Mouse (Mus musculus) cerebellum, adult 2 months (tissue): Measurements from ENCODE around the gene Tmem253. TPM values are rescaled to one million over a fixed set of nuclear protein-coding genes. Genes with fewer than 3 reads are reported as not detected.
A peak's percentile ranks its signal among the peaks of the same experiment; 100 is the strongest.

ENCODE experiments used
- DNase-seq, 2 experiments: peaks; one replicate each; pipeline ENCODE4 v3.0.0; 2021
- H3K27ac ChIP-seq: fragments of 200-500 bp; 2 replicates; pipeline ENCODE4 v1.5.1; 2012; ENCODE audit warnings: low read length, control low read depth, inconsistent platforms; ENCODE audit not compliant: insufficient read depth
- H3K27me3 ChIP-seq: fragments of 200-500 bp; 2 replicates; pipeline ENCODE4 v1.6.1; 2012; ENCODE audit warnings: inconsistent platforms, mild to moderate bottlenecking, low read length, moderate library complexity; ENCODE audit not compliant: control insufficient read depth, insufficient read depth
- H3K4me1 ChIP-seq: fragments of 200-500 bp; 2 replicates; pipeline ENCODE4 v1.6.1; 2011; ENCODE audit warnings: low read length; ENCODE audit not compliant: control insufficient read depth, insufficient read depth
- H3K4me3 ChIP-seq: fragments of 200-500 bp; replicated peaks from 2 replicates; pipeline ENCODE3; 2011; ENCODE audit warnings: mild to moderate bottlenecking, low read depth, low read length, control low read depth; ENCODE audit not compliant: insufficient read depth
- CTCF ChIP-seq: fragments of 200-500 bp; IDR thresholded peaks from 2 replicates; pipeline ENCODE4 v1.5.1; 2011; ENCODE audit warnings: low read depth, mild to moderate bottlenecking, control low read depth, low read length, moderate library complexity, borderline replicate concordance; ENCODE audit not compliant: insufficient read depth
- POLR2A ChIP-seq: fragments of 200-500 bp; IDR thresholded peaks from 2 replicates; pipeline ENCODE4 v1.6.1; 2011; ENCODE audit warnings: low read length, control low read depth, borderline replicate concordance; ENCODE audit not compliant: insufficient read depth
- WGBS: fragments of 180-500 bp; shearing (Covaris S2); methylation state at CpG from one replicate; pipeline ENCODE4 v1.1.7; 2018; 5-methylcytosine and 5-hydroxymethylcytosine counted together
- polyA plus RNA-seq: library from polyadenylated mRNA; depleted of rRNA; stranded (reverse); fragments of >200 nt; gene quantifications from 2 replicates; pipeline ENCODE4 v1.2.3, GENCODE M21; 2012

Gene Tmem253
- polyA plus RNA-seq, 1 experiment = 2.4 TPM

GRCm38 (mm10) chr14:52014271-52014760 is 1.1 kb upstream of the Tmem253 start:
- Histone ChIP-seq H3K4me3 (peak overlapping the region; percentile 93), H3K27me3 (no peaks in the 10 kb centered on the region), H3K27ac (no peak overlapping the region), H3K4me1 (peaks cover 38% of the 10 kb centered on the region)
- TF ChIP-seq POLR2A (no peak), CTCF (no peak)
- 2% methylated on average over 27 of the region's 80 CpGs for WGBS
- no peak for DNase-seq

DNA sequence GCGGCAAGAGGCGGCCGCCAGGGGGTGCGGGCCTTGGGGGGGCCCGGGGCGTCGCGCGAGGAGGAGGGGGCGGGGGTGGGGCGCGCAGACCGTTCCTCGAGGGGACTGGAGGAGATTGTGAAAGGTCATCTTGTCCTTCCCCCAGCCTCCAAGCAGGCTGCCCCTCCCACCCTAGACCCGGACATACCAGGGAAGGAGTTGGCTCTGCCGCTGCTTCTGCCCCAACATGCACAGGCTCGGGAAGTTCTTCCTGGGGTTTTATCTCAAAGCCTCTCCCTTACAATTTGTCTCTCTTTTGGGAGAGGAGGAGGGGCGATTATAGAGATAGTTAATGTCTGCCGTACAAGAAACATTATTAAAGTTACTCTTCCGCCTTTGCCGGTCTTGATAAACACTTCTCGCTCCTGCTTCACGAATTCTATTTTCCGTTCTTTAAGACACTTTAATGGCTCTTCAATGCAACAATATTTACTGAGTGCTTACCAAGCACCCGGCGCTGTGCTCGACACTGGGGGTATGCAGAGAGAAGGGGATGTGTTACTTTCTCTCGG is 622 bp upstream of the Tmem253 start:
- TF ChIP-seq POLR2A (peak; percentile 62; the same call in 1 of the 2 replicates), CTCF (no peak)
- Histone ChIP-seq H3K27me3 (no peaks in the 10 kb centered on the region), H3K4me3 (peak overlapping the region; percentile 93), H3K27ac (peak overlapping the region; percentile 98), H3K4me1 (peaks cover 36% of the 10 kb centered on the region)
- WGBS = under 1% methylated on average over 15 of the region's 28 CpGs
- peak; percentile 70 to 73 for DNase-seq

DNA sequence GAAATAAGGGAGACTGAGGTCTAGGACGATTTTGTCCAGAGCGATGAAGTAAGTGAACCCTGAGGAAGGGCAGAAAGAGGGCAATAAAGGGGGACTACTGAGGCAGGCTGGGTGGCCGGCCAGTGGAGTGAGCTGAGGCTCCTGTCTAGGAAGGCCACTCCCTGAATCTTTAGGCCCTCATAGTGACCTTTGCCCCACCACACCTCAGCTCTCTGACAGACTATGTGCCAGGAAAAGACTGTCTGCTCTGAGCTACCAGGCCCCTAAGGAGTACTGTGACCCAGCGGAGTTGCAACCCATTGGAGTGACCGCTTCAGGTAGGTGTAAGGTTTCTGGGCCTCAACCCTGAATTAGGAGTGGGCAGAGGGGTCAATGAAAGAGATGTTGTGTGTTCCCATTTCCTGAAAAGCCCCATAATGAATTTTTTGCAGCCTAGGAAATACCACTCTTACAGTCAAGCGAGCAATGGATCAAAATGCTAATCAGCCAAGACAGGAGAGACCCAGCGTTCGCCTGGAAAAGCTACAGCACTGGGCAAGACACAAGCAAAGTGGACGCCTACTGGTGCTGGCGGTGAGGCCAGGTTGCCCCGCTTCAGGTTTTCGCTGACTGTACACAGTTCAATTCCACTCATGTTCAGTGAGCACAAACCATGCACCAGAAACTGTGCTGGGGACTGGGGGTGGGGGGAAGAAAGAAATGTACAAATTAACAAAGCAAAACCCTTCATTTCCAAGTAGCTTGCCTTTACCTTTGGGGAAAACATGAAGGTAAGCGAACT is 1.4 kb downstream of the Tmem253 start:
- peaks cover 29% of the 10 kb centered on the region for H3K4me1 ChIP-seq
- TF ChIP-seq POLR2A = no peak
- no peak for TF ChIP-seq CTCF
- peak overlapping the region; percentile 98 for H3K27ac ChIP-seq
- 42% methylated on average over 13 of the region's 13 CpGs for WGBS
- no peaks in the 10 kb centered on the region for H3K27me3 ChIP-seq
- H3K4me3 ChIP-seq = no peak overlapping the region
- DNase-seq = peak; percentile 28 to 29

DNA sequence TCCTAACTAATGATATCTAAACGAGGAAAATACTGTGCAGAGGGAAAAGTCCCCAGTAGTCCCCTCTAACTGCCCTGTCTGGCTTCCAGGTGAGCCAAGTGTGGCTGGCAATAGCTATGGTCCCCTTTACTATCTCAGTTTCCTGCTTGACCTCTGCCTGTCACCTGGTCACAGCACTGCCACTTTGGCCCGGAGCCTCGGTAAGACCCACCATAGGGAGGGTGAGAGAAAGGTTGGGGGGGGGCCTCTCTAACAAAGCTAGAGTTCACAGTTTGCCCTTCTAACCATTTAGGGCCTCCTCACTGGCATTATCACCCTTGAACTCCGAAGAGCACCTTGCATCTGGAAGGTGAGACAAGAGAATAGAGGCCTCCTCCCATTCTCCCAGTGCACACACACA is 2.2 kb downstream of the Tmem253 start:
- Histone ChIP-seq H3K4me3 (no peak overlapping the region), H3K4me1 (peaks cover 30% of the 10 kb centered on the region), H3K27me3 (no peaks in the 10 kb centered on the region), H3K27ac (peak overlapping the region; percentile 47)
- 85% methylated on average over 4 of the region's 4 CpGs for WGBS
- no peak for DNase-seq
- TF ChIP-seq CTCF (no peak), POLR2A (no peak)

- WGBS = 66% methylated on average over 15 of the region's 15 CpGs
- DNase-seq = peak; percentile 47 to 51
- H3K27me3 ChIP-seq = no peaks in the 10 kb centered on the region
- peak overlapping the region; percentile 100 for H3K4me3 ChIP-seq
- TF ChIP-seq POLR2A (no peak), CTCF (no peak)
- H3K27ac ChIP-seq = peak overlapping the region; percentile 100
- H3K4me1 ChIP-seq = peaks cover 33% of the 10 kb centered on the region
These were observed 3.0 kb downstream of the Tmem253 start for GRCm38 (mm10) chr14:52018248-52019050.

- Histone ChIP-seq H3K27me3 (no peaks in the 10 kb centered on the region), H3K4me1 (peaks cover 34% of the 10 kb centered on the region), H3K4me3 (peak overlapping the region; percentile 100), H3K27ac (peak overlapping the region; percentile 100)
- TF ChIP-seq POLR2A = no peak
- peak; percentile 59; the same call in 1 of the 2 replicates for TF ChIP-seq CTCF
- DNase-seq = no peak
- WGBS = 11% methylated on average over 12 of the region's 12 CpGs
These were observed 3.7 kb downstream of the Tmem253 start for GRCm38 (mm10) chr14:52019051-52019589.

DNA sequence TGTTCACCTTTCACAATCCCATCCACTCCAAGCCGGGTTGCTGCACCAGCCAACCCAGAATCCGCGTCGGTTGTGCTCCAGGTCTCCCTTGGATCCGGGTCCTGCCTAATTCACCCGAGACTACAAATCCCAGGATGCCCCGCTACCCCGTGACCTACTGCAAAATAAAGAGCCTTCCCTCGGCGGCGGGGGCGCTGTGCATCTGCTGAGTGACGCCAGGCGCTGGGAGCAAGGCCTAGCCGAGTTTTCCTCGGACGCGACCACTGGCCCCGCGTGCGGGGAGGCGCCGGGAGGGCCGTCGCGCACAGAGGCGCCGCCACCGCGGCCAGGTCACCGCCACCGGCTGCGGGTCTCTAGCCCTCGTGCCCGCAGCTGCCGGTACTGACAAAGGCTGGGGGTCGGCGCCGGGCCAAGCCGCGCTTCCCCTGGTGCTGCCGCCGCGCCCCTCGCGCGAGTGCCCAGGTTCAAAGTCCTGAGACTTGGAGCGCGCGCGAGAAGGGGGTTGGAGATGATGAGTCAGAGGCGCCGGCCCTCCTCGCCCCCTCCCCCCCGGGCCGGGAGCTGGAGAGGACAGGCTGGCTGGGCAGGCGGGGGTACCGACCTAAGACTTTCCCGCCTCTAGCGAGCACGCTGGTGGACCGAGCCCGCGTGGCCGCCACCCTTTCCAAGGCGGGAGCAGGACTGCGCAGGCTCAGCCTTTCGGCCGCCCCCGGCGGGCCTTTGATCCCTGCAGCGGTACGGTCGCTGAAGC is 4.3 kb downstream of the Tmem253 start:
- TF ChIP-seq POLR2A (peak; percentile 81), CTCF (no peak)
- DNase-seq = peak; percentile 99
- H3K4me3 ChIP-seq = peak overlapping the region; percentile 100
- peak overlapping the region; percentile 100 for H3K27ac ChIP-seq
- peaks cover 34% of the 10 kb centered on the region for H3K4me1 ChIP-seq
- no peaks in the 10 kb centered on the region for H3K27me3 ChIP-seq
- under 1% methylated on average over 74 of the region's 74 CpGs for WGBS
